Mouse (Mus musculus) ES-Bruce4 (cell line): ENCODE data around the gene Dhdds.

Experiments
- CTCF ChIP-seq: IDR thresholded peaks from one replicate; pipeline ENCODE4 v1.8.1; 2011; ENCODE audit warnings: low read depth, low read length
- EP300 ChIP-seq: IDR thresholded peaks from 2 replicates; pipeline ENCODE4 v1.6.1; 2011; ENCODE audit warnings: low read depth, low read length; ENCODE audit not compliant: insufficient read depth
- POLR2A ChIP-seq: IDR thresholded peaks from one replicate; pipeline ENCODE4 v1.8.1; 2011; ENCODE audit warnings: low read length; ENCODE audit not compliant: insufficient read depth

GRCm38 (mm10) chr4:133970196-133970595 is 30.5 kb downstream of the Dhdds start:
- TF ChIP-seq CTCF (no peak), EP300 (no peak), POLR2A (no peak)
